Mouse (Mus musculus) brain, embryonic 18.5 days (tissue): Measurements from ENCODE around the gene Agpat3.
A peak's percentile ranks its signal among the peaks of the same experiment; 100 is the strongest.

Experiments used
- DNase-seq: peaks from one replicate; pipeline ENCODE4 v3.0.0-alpha.2; 2012; ENCODE audit warnings: low read depth, low spot score

The Agpat3 gene

GRCm38 (mm10) chr10:78260322-78260721 lies 92.0 kb downstream of the Agpat3 start:
- DNase-seq: no peak

- no peak for DNase-seq
Observed at GRCm38 (mm10) chr10:78259702-78260101, 92.6 kb downstream of the Agpat3 start.

- DNase-seq: no peak
Observed at GRCm38 (mm10) chr10:78259230-78259629, 93.1 kb downstream of the Agpat3 start.

GRCm38 (mm10) chr10:78258142-78258675 lies 94.1 kb downstream of the Agpat3 start:
- DNase-seq: no peak

GRCm38 (mm10) chr10:78255646-78256059 lies 96.6 kb downstream of the Agpat3 start:
- DNase-seq: no peak

- DNase-seq: no peak
Observed at GRCm38 (mm10) chr10:78247206-78247605, 105.1 kb downstream of the Agpat3 start.

GRCm38 (mm10) chr10:78246725-78247124 lies 105.6 kb downstream of the Agpat3 start:
- no peak for DNase-seq

GRCm38 (mm10) chr10:78245225-78245547 lies 107.1 kb downstream of the Agpat3 start:
- peak; percentile 14 for DNase-seq

- DNase-seq: peak; percentile 59
Observed at GRCm38 (mm10) chr10:78244438-78245224, 107.7 kb downstream of the Agpat3 start, which contains the start of gene Trappc10. Trappc10 (minus strand) TSS chr10:78244641.

GRCm38 (mm10) chr10:78244058-78244437 lies 108.2 kb downstream of the Agpat3 start:
- no peak for DNase-seq

- DNase-seq: no peak
Observed at GRCm38 (mm10) chr10:78238926-78239325, 113.4 kb downstream of the Agpat3 start.

GRCm38 (mm10) chr10:78238297-78238696 lies 114.0 kb downstream of the Agpat3 start:
- DNase-seq: no peak

- DNase-seq: no peak
Observed at GRCm38 (mm10) chr10:78237809-78238208, 114.5 kb downstream of the Agpat3 start.

- no peak for DNase-seq
Observed at GRCm38 (mm10) chr10:78236885-78237629, 115.2 kb downstream of the Agpat3 start.

GRCm38 (mm10) chr10:78233756-78234155 lies 118.5 kb downstream of the Agpat3 start:
- DNase-seq: no peak

GRCm38 (mm10) chr10:78233161-78233560 lies 119.1 kb downstream of the Agpat3 start:
- DNase-seq: no peak

- no peak for DNase-seq
Observed at GRCm38 (mm10) chr10:78232301-78232980, 119.8 kb downstream of the Agpat3 start.

GRCm38 (mm10) chr10:78228560-78228928 lies 123.7 kb downstream of the Agpat3 start:
- DNase-seq: no peak

- no peak for DNase-seq
Observed at GRCm38 (mm10) chr10:78227875-78228559, 124.3 kb downstream of the Agpat3 start.

- no peak for DNase-seq
Observed at GRCm38 (mm10) chr10:78224136-78224535, 128.2 kb downstream of the Agpat3 start.

- no peak for DNase-seq
Observed at GRCm38 (mm10) chr10:78222908-78223307, 129.4 kb downstream of the Agpat3 start.

GRCm38 (mm10) chr10:78221315-78221714 lies 131.0 kb downstream of the Agpat3 start:
- no peak for DNase-seq
